Mouse (Mus musculus) fat pad, adult 2 months (tissue): ENCODE measurements at regions not wholly inside any gene's neighbourhood (a gene's known extent, or its start where the extent isn't known, plus 50 kb on each side); places are given as distances from the start of the nearest gene placed in this dataset.

Experiments used
- DNase-seq: peaks from one replicate; pipeline ENCODE4 v3.0.0-alpha.2; 2011; ENCODE audit warnings: low read depth, low spot score; ENCODE audit errors: extremely low read depth

DNA sequence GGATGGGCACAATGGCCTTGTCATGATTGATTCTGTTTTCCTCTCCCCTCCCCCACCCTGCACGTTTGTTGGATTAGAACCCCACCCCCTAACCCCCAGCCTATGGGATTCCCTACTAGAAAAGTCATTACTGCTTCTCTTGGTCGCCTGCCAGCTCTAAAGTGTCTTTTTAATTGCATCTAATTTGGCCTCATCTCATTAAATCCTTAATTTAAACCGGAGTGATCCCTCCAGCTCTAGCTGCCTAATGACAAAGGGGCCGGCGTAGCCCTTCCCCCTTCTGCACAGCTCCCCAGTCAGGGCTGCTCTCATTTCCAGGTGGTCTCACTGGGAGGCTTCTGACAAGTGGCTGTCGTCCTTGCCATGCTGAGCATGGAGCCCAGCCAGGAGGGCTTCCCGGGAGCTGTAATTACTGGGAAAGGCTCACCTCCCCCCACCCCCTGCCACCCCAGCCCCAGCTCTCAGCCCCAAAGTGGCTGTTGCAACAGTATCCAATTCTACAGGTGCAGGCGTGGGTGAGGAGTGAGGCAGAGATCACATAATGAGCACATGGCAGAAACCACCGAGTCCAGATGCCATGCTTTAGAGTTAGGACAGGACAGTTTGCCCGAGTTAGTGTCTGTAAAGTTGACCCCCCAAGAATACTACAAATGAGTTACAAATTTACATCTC lies 84.8 kb upstream of the Aldh1b1 start:
- no peak for DNase-seq

DNA sequence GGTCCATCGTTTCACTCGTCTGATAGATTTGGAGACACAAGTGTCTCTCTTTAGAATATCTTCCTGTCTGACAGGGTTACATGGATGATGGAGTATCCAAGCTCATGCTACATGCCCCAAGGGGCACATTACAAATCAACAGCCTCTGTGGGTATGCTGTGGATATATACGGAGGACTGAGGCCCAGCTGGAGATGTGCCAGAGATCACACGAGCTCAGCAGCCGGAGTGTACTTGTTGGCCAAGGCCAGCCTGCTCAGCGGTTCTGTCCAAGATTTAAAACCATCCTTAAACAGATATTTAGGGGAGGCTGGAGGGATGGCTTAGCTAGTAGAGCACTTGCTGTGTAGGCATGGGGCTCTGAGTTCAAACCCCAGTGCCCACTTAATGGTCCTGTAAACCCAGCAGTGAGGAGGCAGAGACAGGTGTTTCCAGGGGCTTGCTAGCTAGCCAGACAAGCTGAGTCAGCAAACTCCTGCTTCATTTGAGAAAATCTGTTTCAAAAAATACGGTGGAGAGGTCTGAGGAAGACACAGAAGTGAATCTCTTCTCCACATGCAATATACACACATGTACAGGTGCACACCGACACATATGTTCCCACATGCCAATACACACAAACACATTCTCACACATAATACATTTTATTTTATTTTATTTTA lies 85.6 kb upstream of the Aldh1b1 start:
- DNase-seq: no peak

- DNase-seq: no peak
Observed at GRCm38 (mm10) chr4:45703997-45704396, 94.8 kb upstream of the Aldh1b1 start.

DNA sequence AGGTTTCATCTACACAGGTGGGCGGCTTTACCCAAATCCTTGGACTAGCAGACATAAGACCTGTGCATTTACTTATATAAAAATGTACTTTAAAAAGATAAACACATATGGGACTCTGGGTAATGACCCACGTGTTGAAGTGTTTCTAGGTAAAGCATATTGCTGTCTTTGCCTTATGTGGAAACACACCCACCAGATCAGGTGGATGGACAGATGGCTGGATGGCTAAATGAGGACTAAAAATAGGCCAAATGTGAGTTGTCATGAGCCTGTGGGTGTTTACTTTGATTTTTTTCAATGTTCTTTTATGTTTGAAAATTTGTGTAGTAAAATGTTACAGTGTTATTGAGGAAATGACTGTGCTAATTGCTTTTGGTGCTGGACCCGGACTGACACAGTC lies 99.2 kb upstream of the Aldh1b1 start:
- no peak for DNase-seq

GRCm38 (mm10) chr4:45695239-45695638 lies 103.6 kb upstream of the Aldh1b1 start:
- no peak for DNase-seq

DNA sequence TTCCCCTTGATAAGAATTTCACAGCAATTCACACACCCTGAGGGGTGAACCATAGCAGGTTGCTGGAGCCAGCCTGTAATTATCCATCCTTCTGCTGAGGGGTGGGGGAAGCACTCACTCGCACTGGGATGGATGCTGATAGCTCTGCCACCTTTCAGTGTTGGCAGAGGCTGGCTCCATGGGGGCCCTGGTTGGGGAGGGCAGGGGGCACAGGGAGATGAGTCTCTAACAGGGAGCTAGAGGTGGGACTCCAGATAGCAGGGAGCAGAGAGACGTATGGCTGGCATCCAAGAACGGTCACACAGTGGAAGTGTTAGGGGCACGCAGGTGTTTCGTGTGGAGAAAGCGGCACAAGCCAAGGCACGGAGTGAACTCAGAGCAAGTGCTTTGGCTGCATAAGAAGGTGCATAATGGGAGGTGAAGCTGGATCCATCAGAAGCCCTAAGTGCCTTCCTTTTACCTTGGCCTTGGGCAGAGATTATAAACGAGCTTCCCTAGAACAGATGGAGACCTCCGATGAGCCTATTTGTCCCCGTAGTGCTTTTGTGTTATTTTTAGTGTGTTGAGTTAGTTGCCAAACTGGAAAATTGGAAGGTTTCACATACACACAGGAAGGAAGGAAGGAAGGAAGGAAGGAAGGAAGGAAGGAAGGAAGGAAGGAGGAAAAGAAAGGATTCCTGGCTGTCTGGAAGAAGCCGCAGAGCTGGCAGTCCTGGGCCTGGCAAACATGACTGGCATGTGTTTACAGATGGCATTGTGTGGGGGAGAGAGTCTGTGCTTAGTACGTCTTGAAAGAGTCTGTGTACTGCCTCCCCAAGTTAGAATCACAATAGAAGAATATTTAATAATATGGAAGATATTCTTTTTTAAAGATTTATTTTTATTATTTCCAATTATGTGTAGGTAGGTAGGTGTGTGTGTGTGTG lies 108.6 kb upstream of the Aldh1b1 start:
- no peak for DNase-seq

DNA sequence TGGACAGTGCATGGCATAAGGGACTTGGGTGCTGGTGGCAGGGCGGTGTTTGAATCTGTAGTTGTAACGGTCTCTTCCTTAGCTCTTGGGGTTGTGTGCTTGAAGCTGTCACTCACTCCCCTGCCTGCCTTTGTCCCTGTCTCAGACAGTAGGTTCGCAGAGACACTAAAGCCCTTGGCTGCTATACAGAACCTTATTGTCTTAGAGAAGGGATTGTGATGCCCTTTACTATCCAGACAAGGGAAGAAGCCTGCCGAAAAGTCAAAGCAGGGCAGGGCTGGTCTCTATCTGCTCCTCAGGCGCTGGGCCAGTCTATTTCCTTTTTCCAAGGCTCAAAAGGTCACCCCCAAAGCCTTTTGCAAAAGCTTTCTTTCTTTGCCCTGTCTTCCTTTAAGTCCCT lies 109.2 kb upstream of the Aldh1b1 start:
- DNase-seq: no peak

- no peak for DNase-seq
Observed at GRCm38 (mm10) chr4:45688233-45688632, 110.6 kb upstream of the Aldh1b1 start.

- DNase-seq: no peak
Observed at GRCm38 (mm10) chr4:45685031-45685430, 113.8 kb upstream of the Aldh1b1 start.

DNA sequence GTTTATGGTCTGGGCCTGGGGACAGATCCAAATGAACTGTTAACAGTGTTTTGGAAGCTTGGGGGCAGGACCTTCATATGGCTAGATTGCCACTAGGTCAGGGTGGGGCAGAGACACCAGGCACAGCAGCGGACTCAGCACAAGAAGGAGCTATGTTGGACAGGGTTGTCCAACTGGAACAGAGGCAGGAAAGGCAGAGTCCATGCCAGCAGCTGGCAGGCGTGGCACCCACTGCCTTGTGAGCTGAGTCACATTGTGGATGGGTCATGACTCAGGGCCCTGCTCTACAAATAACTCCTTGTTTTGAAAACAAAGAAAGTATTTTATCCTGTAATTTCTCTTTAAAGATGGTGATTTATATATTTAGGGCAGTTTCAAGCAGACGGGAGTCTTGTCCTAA lies 115.6 kb upstream of the Aldh1b1 start:
- DNase-seq: no peak

- DNase-seq: no peak
Observed at GRCm38 (mm10) chr4:45682746-45683145, 116.1 kb upstream of the Aldh1b1 start.

GRCm38 (mm10) chr4:45676137-45676536 lies 122.7 kb upstream of the Aldh1b1 start:
- no peak for DNase-seq

GRCm38 (mm10) chr4:45674291-45674690 lies 124.5 kb upstream of the Aldh1b1 start:
- no peak for DNase-seq

GRCm38 (mm10) chr4:45673081-45673819 lies 125.6 kb upstream of the Aldh1b1 start:
- DNase-seq: no peak

GRCm38 (mm10) chr4:45672262-45673076 lies 126.4 kb upstream of the Aldh1b1 start:
- no peak for DNase-seq

DNA sequence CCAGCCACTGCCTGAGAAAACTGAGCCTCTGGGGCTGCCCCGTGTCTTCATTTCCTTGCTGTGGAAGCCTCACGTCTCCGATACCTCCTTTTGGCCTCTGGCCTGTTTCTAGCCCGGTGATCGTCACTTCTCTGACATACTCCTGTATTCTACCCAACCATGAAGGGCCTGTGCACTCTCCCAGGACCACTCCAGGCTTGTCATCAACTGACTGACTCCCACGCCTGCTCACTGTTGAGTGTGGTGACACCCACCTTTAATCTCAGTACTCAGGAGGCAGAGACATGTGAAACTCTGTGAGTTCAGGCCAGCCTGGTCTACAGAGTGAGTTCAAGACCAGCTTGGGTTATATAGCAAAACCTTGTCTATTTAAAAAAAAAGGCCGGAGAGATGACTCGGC lies 132.1 kb upstream of the Shb start:
- DNase-seq: no peak

DNA sequence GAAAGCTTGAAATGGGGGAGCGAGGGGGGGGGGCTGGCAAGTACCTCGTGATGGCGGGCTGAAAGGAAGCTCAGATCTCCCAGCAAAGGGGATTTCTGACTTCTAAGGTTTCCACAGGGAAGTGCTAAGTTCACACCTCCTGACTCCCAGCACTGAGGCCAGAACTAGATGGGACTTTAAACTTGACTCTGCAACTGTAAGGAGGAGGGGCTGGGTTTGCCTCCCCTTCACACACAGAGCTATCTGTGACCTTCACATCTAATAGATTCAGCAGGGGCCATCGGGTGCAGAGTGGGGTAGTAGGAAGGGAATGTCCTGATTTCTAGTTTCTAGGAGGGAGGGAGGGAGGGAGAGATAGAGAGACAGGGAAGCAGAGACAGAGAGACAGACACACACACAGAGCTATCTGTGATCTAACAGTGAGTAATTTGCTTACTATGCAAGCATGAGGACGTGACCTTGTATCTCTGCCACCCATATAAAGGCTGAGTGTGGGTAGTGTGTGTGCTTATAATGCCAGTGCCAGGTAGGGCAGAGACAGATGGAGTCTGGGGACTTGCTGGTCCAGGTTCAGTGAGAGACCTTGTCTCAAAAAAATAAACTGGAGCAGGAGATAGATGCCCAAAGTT lies 125.2 kb upstream of the Shb start:
- no peak for DNase-seq

DNA sequence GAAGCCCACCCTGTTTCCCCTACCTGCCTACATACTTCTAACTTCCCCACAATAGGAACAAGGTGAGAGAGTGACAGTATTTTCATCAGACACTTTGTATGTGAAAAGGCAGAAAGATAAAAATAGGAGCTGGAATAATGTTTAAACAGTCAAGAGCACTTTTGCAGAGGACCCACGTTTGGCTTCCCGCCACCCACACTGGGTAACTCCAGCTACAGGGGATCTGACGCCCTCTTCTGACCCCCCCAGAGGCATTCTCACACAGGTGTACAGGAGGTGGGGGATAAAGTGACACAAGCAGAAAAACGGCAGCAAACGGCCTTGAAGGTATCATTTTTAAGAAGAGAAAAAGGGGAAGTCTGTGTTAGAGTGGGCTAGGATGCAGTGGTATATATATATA lies 123.5 kb upstream of the Shb start:
- no peak for DNase-seq

DNA sequence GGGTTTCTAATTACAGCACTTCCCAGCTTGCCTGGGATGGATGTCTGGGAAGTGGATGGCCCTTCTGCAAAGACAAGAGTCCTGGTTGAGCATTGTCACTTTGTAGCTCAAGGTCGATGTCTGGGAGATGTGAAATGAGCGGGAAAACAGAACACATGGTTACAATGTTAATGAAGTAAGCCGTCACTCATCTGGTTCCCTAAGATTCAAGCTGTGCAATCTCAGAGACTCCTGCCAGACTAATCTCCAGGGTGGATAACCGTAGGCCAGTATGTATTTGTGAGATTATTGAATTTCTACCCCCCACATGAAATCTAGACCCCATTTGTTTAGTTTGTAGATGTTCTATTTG lies 122.5 kb upstream of the Shb start:
- no peak for DNase-seq
